Mouse (Mus musculus) 416B (cell line): ENCODE measurements around the gene Ccr5.
"Not testable (repeated sequence)": the region's sequence is repeated elsewhere in the genome, so short reads cannot be mapped to it uniquely, and the experiment has no call there.

Experiments used
- DNase-seq: peaks from one replicate; pipeline ENCODE4 v3.0.0; 2011; ENCODE audit warnings: low read depth

The Ccr5 gene

DNA sequence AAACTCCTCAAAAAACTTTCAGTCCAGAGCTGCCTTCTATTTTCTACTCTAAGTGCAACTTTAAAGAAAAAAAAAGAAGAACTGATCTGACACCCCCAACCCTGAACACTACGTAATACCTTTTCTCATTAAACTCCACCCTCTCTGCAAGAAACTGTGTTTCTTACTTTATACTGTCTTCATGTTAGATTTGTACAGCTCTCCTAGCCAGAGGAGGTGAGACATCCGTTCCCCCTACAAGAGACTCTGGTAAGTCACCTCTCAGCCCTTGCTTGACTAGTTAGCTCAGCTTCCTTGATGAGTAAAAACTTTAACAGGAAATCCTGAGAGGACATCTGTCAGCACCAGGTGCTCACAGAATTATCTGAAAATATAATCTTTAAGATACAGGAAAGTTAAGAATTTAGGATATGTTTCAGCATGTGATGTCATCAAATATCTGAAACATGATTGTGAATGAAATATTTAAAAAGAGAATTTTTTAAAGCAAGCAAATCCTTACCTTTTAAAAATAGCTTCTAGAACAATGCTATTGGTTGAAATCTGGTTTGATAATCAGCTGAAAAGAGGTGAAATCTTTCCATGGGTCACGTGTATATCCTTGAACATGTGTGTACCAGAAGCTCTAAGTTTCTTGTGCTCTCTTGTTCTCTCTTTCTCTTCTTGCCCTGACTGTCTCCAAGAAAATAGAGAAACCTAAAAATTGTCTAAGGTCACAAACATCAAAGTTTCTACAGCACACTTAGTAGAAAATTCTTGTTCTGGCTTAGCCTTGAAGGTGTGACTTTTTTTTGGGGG, at the start of gene Ccr5:
Gene Ccr5 (plus strand): TSS at position 157 of the 798 bp plus-strand sequence.
- peak; percentile 54 for DNase-seq

DNA sequence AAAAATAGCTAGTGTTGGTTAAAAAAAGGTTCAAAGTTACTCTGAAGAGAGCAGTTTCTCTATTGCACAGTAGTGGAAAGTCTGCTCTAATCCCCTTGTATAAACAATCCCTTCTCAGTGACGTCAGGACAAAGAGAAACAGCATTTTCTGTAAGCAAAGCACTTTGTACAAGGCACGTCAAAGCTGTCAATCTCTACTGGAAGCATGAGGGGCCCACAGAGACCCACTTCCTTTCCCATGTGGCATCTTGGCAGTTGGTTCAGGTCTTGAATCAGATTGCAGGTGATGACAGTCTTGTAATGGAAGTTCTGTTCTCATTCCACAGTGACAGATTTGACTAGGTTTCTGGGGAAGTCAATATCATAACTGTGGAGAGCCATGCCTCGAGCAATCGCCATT, 41.5 kb upstream of the Ccr5 start:
- no peak for DNase-seq

DNA sequence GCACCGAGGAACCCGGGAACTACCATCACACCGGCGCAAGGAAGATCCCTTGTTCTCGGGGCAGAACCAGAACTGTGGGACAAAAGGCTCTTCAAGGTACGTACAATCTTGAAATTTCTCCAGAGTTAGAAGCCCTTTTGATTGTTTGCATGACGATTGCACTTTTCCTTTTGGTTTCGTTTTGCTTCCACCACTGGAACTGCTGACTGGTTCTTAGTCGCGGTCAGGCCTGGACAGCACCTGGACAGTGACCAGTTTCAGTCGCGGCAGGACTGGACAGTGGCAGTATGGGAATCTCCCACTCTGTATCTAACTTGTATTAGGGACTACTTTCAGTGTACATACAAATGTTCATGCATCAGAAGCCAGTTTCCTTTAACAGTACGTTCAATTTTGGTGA, 40.9 kb upstream of the Ccr5 start:
- DNase-seq: peak; percentile 55

DNA sequence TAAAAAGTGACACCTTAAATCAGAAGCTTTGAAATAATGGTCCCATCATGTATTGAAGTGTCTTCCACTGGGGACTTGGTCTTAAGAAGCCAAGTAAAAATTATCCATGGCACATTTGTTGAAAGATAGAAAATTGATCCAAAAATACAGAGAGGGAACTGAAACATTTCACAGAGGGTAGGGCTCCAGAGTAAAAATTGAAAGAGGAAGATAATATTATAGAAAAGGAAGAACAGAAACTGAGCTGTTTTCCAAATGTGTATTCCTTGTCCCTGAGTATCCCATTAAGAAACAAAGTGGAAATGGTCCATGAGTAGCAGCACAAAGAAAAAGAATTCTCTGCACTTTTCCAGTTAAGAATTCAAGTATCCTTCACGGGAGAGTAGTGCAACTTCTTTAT, 30.9 kb upstream of the Ccr5 start:
- no peak for DNase-seq

DNA sequence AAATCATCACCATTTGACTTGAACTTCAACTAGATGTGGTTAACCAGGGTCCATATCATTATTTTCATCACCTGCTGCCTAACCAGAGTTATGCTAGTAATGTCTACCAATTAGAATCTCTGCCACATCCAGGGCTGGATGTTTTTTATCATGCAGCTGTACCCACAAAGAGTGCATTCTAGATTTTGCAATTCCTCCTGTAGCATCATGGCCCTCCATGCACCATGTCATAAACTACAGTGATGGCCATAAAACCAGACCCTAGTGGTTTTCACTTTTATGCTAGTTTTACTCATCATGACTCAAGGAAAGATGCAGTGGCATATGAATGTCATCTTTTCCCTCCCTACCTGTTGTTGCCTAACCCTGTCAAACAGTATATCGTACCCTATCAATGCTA, 22.2 kb upstream of the Ccr5 start:
- DNase-seq: peak; percentile 46

DNA sequence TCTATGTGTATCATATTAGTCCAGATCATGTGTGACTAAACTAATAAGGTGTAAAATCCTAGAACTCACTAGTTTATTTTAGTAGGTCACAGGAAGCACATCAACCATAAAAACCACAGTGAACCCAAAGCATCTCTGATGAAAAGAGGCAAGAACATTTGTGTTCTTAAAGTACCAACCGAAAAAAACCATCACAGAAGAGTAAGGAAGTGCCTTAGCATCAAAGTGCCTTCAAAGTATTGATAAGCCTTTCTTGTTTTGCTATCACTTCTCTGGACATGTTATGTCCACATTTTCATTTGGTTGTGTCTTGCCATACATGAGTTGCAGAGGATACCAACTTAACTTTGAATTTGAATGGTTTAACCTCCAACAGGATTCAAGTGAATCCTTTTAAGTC, 21.0 kb upstream of the Ccr5 start:
- peak; percentile 66 for DNase-seq

DNA sequence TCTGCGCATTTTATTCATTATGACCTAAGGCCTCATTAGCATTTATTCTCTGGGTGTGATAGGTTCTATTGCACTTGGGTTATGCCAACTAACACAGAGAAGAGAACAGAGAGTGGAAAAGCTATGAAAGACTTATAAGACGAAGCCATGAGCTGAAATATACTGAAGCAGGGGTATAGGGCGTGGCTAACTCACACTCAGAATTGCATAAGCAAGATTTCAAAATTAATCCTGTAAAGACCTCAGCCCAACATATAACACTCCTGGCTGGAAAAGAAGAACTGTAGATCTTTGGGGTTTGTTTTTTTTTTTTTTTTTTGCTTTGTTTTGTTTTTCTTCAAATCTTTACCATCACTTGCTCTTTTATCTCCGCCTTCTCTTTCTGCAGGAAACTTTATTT, 19.6 kb upstream of the Ccr5 start, which contains the start of gene Ccr2:
Gene Ccr2 (plus strand): TSS at position 228 of the 400 bp plus-strand sequence.
- DNase-seq: peak; percentile 47

DNA sequence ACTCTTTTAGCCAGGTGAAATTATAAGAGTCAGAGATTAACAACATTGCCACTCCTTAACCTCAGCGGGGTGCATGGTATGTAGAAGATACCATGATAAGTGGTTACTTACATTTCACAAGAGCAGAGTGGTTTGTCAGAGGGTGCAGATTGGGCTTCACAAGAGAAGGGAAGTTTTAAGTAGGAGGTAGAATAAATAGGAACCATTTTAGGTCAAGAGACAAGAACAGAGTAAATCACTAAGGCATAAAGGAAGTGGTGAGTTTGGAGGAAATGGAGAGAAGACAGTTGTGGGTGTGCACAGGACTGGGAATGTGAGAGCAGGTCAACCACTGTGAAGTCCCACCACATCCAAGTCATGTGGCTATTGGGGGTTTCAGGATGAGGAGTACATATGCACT, 18.1 kb upstream of the Ccr5 start:
- peak; percentile 83 for DNase-seq

DNA sequence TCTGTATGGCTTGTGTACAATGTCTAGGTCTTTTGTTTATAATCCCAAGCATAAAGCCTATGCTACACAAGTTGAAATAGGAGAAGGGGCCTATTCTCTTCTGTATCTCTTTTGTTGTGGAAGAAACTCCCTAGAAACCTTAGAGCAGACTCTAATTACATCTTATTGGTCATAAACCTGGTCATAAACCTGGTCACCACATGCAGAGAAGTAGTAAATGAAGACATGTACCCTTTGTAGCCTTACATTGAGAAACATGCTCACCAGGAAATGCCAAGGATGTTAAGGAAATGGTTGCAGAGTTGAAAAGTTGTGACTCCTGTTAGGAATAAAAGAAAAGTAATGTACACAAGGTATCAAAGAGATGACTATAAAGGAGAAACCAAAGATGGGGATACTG, 16.1 kb upstream of the Ccr5 start:
- no peak for DNase-seq

DNA sequence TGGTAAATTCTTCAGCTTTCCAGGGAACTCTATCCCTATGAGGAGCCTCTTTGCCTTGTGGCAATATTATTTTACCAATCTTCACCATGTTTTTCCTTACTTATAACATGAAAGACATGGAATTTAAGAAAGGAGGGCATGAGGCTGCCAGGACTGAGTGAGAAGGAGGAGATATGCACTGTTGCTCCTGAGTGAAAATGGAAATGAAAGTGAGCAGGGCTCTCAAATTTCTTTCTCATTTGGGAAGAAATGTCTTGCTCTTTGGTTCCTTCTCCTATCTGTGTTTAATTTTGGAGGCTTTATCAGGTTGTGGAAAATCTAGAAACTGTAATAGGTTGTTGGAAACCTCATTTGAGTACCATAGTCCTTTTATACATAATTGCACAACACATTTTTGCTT, 14.1 kb upstream of the Ccr5 start:
- no peak for DNase-seq

DNA sequence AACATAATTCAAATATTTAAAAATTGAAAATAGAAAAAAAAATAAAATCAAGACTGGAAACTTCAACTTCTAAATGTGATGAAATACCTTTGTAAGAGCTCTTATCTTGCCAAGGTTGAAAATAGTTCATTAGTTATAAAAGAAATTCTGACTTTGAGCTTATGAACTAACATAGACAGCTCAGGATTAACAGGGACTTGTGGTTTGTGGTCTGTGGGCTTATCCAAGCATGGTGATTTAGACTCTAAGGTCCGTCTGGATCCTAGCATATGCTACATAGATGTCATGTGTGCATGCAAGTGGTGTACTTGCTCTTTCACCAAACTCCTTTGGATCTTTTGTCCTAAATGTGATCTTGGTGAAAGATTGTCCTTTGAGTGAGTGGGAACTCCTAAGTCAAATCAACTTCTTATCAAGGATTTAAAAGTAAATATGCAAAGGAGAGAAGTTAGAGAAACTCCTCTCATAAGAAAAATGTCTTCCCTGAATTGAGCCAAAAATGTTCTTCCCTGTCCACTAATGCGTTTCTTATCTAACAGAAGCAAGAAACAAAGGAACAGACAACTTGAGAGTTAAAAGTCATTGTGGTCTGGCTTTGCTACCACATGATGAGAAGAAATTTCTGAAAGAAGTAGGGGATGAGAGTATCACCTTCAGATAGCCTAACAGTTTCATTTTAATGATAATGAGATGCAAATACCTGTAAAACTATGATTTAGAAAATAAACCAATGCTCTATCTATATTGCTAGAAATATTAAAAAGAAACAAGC, 12.8 kb upstream of the Ccr5 start:
- DNase-seq: peak; percentile 81

DNA sequence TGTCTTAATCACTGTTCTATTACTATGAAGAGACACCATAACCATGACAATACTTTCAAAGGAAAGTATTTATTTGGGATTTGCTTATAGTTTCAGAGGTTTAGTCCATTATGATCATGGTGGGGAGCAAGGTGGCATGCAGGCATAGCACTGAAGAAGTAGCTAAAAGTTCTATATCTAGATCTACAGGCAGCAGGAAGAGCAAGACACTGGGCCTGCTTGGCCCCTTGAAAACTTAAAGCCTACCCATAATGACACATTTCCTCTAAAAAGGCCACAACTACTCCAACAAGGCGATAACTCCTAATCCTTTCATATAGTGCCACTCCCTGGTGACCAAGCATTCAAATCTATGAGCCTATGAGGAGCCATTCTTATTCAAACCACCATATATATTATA, 9.3 kb upstream of the Ccr5 start:
- peak; percentile 49 for DNase-seq

DNA sequence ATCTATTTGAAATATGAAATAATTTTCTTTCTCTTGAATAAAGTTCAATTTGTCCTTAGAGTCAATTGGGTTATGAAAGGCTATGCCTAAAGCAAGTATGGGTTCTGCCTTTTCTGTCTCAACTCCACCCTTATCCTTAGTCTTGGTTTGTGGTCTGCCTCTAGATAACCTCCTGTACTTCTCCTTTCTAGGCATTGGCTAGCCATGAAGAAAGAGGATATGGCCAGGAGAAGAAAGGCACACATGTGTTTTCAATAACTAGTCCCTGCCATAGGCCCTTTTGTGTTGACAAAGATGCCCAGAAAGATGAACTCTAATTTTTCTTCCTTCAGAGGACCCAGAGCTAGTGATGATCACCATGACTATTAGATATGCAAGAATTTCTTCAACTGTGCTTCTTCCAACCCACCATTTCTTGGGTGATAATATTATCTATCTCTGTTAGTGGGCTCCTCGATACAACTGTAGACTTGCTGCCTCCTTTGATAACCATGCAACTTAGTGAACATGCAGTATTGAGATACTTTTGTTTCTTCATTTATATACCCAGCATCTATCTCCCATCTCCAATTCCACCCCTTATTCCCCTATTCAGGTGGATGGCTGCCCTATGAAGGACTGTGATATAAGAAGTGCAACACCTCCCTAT, 8.6 kb upstream of the Ccr5 start:
- peak; percentile 86 for DNase-seq

DNA sequence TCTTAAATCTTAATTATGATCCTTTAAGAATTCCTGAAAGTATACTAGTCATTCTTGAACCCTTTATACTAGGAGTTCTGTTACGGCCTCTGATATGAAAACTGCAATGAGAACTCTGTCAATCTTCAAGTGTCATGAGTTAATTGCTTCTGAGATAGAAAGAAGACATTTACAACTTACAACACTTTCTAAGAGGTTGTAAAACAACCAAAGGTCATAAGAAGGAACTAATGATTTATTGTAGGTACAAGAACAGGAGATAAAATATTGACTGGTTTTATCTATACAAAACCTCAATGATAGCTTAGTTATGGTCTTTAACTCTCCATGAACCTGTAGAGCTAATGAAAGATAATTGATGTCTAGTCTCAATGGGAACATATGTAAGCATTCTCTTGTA, 7.6 kb upstream of the Ccr5 start:
- DNase-seq: no peak

DNA sequence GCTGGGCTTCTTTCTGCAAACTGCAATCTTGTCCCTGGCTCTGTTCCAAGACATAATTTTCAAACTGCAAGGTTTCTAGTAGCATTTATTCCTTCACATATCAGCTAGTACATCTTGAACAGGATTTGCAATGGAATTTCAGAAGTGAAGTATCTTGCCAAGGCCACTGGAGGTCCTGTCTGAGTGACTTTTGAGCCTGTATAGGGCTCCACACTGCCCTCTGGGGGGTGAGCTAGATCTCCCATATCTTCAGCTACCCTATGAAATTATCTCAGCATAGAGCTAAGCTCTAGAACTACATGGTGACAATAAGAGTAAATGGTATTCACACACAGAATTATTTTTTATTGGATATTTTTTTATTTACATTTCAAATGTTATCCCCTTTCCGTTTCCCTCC, 2.9 kb upstream of the Ccr5 start:
- peak; percentile 83 for DNase-seq

DNA sequence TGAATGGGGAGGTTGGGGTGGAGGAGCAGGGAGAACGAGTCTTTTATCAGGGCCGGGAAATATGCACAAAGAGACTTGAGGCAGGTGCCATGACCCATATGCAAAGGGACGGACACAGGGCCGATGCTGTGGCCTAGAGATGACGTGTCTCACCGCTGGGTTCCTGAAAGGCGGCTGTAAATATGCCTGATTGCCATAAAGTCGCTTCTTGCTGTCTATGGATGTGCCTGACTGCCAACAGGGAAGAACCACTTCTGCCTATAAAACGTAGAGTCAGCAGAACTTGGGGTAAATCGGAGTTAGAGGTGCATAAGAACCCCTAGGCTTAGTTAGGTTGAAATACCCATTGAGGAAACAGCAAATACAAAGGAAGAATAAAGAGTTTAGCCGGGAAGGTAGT, 4.2 kb downstream of the Ccr5 start:
- no peak for DNase-seq

DNA sequence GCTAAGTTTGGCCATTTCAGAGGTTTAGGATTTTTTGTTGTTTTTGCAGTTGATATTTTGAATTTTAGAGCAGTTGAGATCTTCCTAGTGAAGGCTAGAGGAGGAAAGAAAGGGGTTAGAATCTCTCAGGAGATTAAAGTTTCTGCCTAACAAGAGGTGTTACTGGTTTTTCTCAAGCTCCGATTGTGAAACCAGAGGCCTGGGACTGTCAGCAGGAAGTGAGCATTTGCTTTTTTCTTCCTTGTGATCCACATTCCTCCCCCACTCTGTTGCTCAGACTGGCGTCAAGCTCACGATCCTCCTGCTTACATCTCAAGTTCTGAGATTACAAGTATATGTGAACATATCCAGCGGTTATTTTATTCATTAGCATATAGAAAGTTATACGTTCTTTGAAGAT, 5.0 kb downstream of the Ccr5 start:
- DNase-seq: peak; percentile 81

DNA sequence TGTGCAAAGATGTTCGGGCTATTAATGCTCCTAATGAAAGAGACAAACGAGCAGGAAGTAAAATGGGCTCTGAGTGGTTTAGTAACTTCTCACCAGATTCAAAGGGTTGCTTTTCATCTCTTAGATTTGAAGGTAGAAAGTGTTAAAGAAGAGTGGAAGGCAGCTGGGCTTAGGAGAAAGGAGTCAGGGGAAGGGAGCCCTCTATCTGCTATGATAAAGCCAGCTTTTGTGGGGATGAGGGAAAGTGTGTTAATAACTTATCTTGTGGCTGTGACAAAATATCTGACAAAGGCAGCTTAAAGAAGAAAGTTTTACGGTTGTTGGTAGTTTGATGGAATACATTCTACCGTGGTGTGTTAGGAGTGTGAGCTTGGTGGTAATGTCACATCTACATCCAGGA, 6.1 kb downstream of the Ccr5 start:
- peak; percentile 57 for DNase-seq

DNA sequence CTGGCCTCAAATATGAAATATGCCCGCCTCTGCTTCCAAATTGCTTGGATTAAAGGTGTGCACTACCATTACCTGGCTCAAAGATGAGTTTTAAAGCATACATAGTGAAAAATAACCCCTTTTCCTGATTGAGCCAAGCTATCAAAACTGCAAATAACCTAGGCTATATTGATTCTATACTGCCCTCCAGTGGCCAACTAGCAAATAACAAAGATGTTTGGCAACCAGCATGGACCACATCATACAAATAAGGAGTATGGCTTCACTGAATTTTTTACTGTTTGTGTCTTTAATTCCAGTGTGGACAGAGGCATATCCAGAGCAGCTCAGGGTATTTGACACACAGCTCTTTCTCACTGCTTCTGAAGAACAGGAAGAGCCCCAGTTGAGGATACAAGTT, 7.0 kb downstream of the Ccr5 start:
- peak; percentile 84 for DNase-seq

DNA sequence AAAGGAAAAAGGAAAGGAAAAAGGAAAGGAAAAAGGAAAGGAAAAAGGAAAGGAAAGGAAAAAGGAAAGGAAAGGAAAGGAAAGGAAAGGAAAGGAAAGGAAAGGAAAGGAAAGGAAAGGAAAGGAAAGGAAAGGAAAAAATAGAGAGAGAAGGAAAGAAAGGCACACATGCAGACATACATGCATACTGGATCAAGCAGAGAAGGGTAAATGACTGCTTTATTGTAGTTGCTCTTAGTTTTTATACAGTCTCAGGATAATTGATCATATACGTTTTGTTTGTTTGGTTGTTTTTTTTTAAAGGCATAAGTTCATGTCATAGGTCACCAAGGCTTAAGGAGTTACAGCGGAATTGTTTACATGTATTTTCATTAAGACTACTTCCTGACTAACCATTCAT, 11.6 kb downstream of the Ccr5 start:
- not testable (repeated sequence) for DNase-seq

DNA sequence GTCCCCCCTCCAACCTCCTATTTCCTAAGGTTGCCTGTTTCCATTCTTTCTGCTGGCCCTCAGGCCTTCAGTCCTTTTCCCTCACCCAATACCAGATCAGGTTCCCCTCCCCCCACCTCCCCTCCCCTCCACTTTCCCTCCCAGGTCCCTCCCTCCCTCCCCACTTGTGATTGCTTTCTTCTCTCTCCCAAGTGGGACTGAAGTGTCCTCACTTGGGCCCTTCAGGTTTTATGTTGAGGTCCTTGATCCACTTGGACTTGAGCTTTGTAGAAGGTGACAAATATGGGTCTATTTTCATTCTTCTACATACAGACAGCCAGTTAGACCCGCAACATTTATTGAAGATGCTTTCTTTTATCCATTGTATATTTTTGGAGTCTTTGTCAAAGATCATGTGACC, 13.6 kb downstream of the Ccr5 start:
- not testable (repeated sequence) for DNase-seq

DNA sequence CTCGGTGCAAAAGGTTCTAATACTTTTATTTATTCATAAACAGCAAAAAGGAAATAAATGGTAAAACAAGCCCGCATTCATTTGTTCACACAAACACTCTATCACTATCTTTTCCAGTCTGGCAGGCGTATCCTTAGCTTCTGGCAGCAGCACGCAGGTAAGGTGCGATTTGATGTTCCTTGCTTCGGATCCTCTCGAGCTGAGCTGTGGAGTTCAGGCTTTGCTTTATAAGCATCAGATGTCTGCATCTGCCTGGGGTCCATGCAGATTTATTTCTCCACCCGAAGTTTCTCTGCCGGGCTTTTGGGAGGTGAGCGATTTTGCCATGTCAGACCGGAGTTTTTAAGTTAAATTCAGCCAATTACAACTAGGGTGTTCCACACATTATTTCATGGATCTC, 16.3 kb downstream of the Ccr5 start:
- no peak for DNase-seq
